In genomic region chr14:77626557-77627507, GRCm38 (mm10) we compare ENCODE assay signal across 14 mouse cellular contexts.
A peak's percentile ranks its signal among the peaks of the same experiment; 100 is the strongest.
DNase-seq lines count a peak whose midpoint lies in the region; ATAC-seq and TF ChIP-seq lines count a peak whose summit lies in the region.
"Had no signal": no experiment of that assay in that cellular context is flagged by ENCODE, and none has a peak within 500 bp of the region (broad histone marks: within the 10 kb centered on the region; RNA-seq: fewer than 3 reads in every experiment).

No protein-coding gene starts in this region.

- H3K4me3 ChIP-seq in ES-Bruce4 (ENCODE audit: low read depth, low read length) = no peak overlapping the region
- H3K4me3 ChIP-seq in embryonic facial prominence, embryonic 10.5 days = no peak overlapping the region
- no peak overlapping the region for H3K4me3 ChIP-seq in hindbrain, embryonic 12.5 days
- H3K4me3 ChIP-seq in midbrain, embryonic 15.5 days = no peak overlapping the region
- H3K4me3 ChIP-seq: liver, embryonic 15.5 days had no signal

- no peaks in the 10 kb centered on the region for H3K27me3 ChIP-seq in ES-Bruce4 (ENCODE audit: control insufficient read depth, insufficient read depth, low read length, poor library complexity, severe bottlenecking)
- H3K27me3 ChIP-seq in embryonic facial prominence, embryonic 10.5 days (replicated peaks; ENCODE audit: low read depth, poor library complexity, severe bottlenecking) = peaks cover 12% of the 10 kb centered on the region; the same call in 1 of the 2 replicates
- peaks cover 12% of the 10 kb centered on the region for H3K27me3 ChIP-seq in hindbrain, embryonic 12.5 days
- no peaks in the 10 kb centered on the region for H3K27me3 ChIP-seq in midbrain, embryonic 15.5 days (replicated peaks)
- H3K27me3 ChIP-seq: liver, embryonic 15.5 days had no signal

- peak overlapping the region; percentile 46; the same call in 1 of the 2 replicates for H3K27ac ChIP-seq in ES-Bruce4 (ENCODE audit: insufficient read depth, low read length)
- peak overlapping the region; percentile 51; the same call in 1 of the 2 replicates for H3K27ac ChIP-seq in embryonic facial prominence, embryonic 10.5 days (replicated peaks)
- H3K27ac ChIP-seq in hindbrain, embryonic 12.5 days = peak overlapping the region; percentile 35; the same call in 1 of the 2 replicates
- H3K27ac ChIP-seq in midbrain, embryonic 15.5 days = peak overlapping the region; percentile 31
- H3K27ac ChIP-seq: liver, embryonic 15.5 days had no signal

- H3K4me2 ChIP-seq in hindbrain, embryonic 12.5 days (replicated peaks) = no peak overlapping the region
- H3K4me2 ChIP-seq in midbrain, embryonic 15.5 days = no peak overlapping the region
- H3K4me2 ChIP-seq: liver, embryonic 15.5 days had no signal

- no peaks in the 10 kb centered on the region; the same call in 1 of the 2 replicates for H3K9me3 ChIP-seq in ES-Bruce4 (replicated peaks; ENCODE audit: control insufficient read depth, insufficient read depth, low read length, poor library complexity, severe bottlenecking)
- H3K9me3 ChIP-seq in embryonic facial prominence, embryonic 10.5 days = peaks cover 2% of the 10 kb centered on the region; the same call in 1 of the 2 replicates
- H3K9me3 ChIP-seq in hindbrain, embryonic 12.5 days (replicated peaks) = no peaks in the 10 kb centered on the region
- H3K9me3 ChIP-seq in midbrain, embryonic 15.5 days = no peaks in the 10 kb centered on the region
- H3K9me3 ChIP-seq: liver, embryonic 15.5 days had no signal

- H3K9ac ChIP-seq in ES-Bruce4 (ENCODE audit: low read depth, poor library complexity, severe bottlenecking) = no peak overlapping the region
- no peak overlapping the region for H3K9ac ChIP-seq in hindbrain, embryonic 12.5 days
- no peak overlapping the region for H3K9ac ChIP-seq in midbrain, embryonic 15.5 days
- H3K9ac ChIP-seq: liver, embryonic 15.5 days had no signal

- TF ChIP-seq CTCF in ES-Bruce4 (IDR thresholded peaks at IDR 0.05; ENCODE audit: low read depth, low read length) = no peak

- 0 out of 2 replicates have a peak, but pooled peaks have one; percentile 36 for ATAC-seq in hindbrain, embryonic 12.5 days (ENCODE audit: low FRiP score)
- ATAC-seq in midbrain, embryonic 15.5 days (replicated peaks) = no peak

- no peak for TF ChIP-seq EP300 in ES-Bruce4 (IDR thresholded peaks at IDR 0.05; ENCODE audit: insufficient read depth, low read depth, low read length)

- no peaks in the 10 kb centered on the region; the same call in 1 of the 2 replicates for H3K36me3 ChIP-seq in ES-Bruce4 (ENCODE audit: control insufficient read depth, insufficient read depth, low read length, poor library complexity, severe bottlenecking)
- no peaks in the 10 kb centered on the region for H3K36me3 ChIP-seq in embryonic facial prominence, embryonic 10.5 days (replicated peaks)
- H3K36me3 ChIP-seq in hindbrain, embryonic 12.5 days = no peaks in the 10 kb centered on the region
- H3K36me3 ChIP-seq in midbrain, embryonic 15.5 days (replicated peaks) = no peaks in the 10 kb centered on the region
- H3K36me3 ChIP-seq: liver, embryonic 15.5 days had no signal

- DNase-seq in embryonic facial prominence, embryonic 10.5 days (ENCODE audit: low spot score) = no peak
- no peak for DNase-seq in kidney, adult 11 months
- no peak for DNase-seq in kidney, postnatal 25 days
- DNase-seq in ovary, adult 18-20 months (ENCODE audit: low spot score) = no peak
- no peak for DNase-seq in left cerebral cortex, adult 9 months (ENCODE audit: low spot score in 2 of 2)
- DNase-seq: adrenal gland, adult 8-10 months; heart, postnatal 10 days; kidney, adult 9 months; layer of hippocampus, adult 9-11 months; thymus, postnatal 36 days had no signal

- no peaks in the 10 kb centered on the region for H3K4me1 ChIP-seq in ES-Bruce4 (ENCODE audit: control insufficient read depth, insufficient read depth, low read length)
- H3K4me1 ChIP-seq in embryonic facial prominence, embryonic 10.5 days = peaks cover 39% of the 10 kb centered on the region
- peaks cover 19% of the 10 kb centered on the region for H3K4me1 ChIP-seq in hindbrain, embryonic 12.5 days
- H3K4me1 ChIP-seq in midbrain, embryonic 15.5 days = peaks cover 4% of the 10 kb centered on the region
- H3K4me1 ChIP-seq: liver, embryonic 15.5 days had no signal

- 50% methylated on average over 12 of the region's 12 CpGs for WGBS in embryonic facial prominence, embryonic 10.5 days
- 27% methylated on average over 12 of the region's 12 CpGs for WGBS in hindbrain, embryonic 12.5 days
- 28% methylated on average over 12 of the region's 12 CpGs for WGBS in midbrain, embryonic 15.5 days

- TF ChIP-seq POLR2A in ES-Bruce4 (IDR thresholded peaks at IDR 0.05; ENCODE audit: insufficient read depth, low read length) = no peak
